Mouse (Mus musculus) adrenal gland, postnatal 4 days (tissue): ENCODE data around the gene Actl7a. TPM values are rescaled to one million over a fixed set of nuclear protein-coding genes. Genes with fewer than 3 reads are reported as not detected.

ENCODE experiments used
- DNase-seq, 2 experiments: peaks; one replicate each; pipeline ENCODE4 v3.0.0; 2021 to 2022; ENCODE audit warnings: low spot score in 2 of 2, mixed read lengths in 2 of 2
- total RNA-seq, 2 experiments: library from RNA; stranded (reverse); gene quantifications; 2 replicates each; pipeline ENCODE4 v1.2.3; 2021

Actl7a gene
- total RNA-seq, 2 experiments from 2014 or later = not detected

GRCm38 (mm10) chr4:56756966-56757600 is 13.9 kb downstream of the Actl7a start:
- no peak for DNase-seq

- DNase-seq = no peak
Observed at GRCm38 (mm10) chr4:56757693-56758092, 14.5 kb downstream of the Actl7a start.

- no peak for DNase-seq
Observed at GRCm38 (mm10) chr4:56767861-56768284, 24.7 kb downstream of the Actl7a start.

- no peak for DNase-seq
Observed at GRCm38 (mm10) chr4:56768913-56769312, 25.7 kb downstream of the Actl7a start.

GRCm38 (mm10) chr4:56771065-56771464 is 27.9 kb downstream of the Actl7a start:
- DNase-seq = no peak

GRCm38 (mm10) chr4:56791373-56791772 is 48.2 kb downstream of the Actl7a start:
- DNase-seq = no peak

Other genes with a start within 250 kb of the Actl7a start
- gene Gm26657, start 3.3 kb upstream of the Actl7a start, total RNA-seq = not detected
- under 1 TPM in 1 of 2 experiments, not detected in 1; 0.34 TPM for gene Actl7b, start 2.0 kb upstream of the Actl7a start, total RNA-seq
- gene Elp1, start 58.9 kb downstream of the Actl7a start, total RNA-seq = 10 to 100 TPM; 47.6 to 51.7 TPM
- 10 to 100 TPM; 15.1 to 16.1 TPM for gene Fam206a, start 58.9 kb downstream of the Actl7a start, total RNA-seq
- 10 to 100 TPM; 33.2 to 34.3 TPM for gene Ctnnal1, start 121.8 kb downstream of the Actl7a start, total RNA-seq
- 10 to 100 TPM; 40.9 to 43.7 TPM for gene Tmem245, start 204.0 kb downstream of the Actl7a start, total RNA-seq
- gene Frrs1l, start 247.0 kb downstream of the Actl7a start, total RNA-seq = under 1 TPM; 0.84 to 0.99 TPM